Mouse (Mus musculus): ENCODE data around the gene Tom1.

DNA sequence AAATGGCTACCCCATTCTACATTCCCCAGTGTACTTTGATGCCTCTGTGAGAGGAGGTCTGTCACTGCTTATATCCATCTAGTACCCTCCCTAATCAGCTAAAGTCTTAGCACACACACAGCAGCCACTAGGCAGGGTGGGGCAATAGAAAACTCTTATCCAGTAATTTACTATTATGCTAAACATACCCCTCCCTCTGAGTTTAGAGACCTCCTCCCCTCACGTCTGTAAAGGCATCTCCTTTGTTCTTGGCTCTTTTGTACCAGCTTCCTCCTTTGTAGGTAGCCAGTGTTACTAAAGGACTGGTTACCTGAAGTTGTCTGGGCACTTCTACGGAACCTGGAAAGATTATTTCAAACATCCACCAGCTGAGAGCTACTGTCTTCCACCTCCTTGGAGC, 17.5 kb upstream of the Tom1 start:
- TF ChIP-seq CTCF (IDR thresholded peaks at IDR 0.05) = no peak
- TF ChIP-seq EP300 (IDR thresholded peaks at IDR 0.05) = no peak
